Comparison of ENCODE assay signal across 8 mouse cellular contexts in genomic region chr17:31433978-31434797, GRCm38 (mm10). TPM values are rescaled to one million over a fixed set of nuclear protein-coding genes. Genes with fewer than 3 reads are reported as not detected.
DNase-seq lines count a peak whose midpoint lies in the region; ATAC-seq and TF ChIP-seq lines count a peak whose summit lies in the region.

No protein-coding gene starts in this region.

- no peak for DNase-seq in embryonic facial prominence, embryonic 11.5 days (ENCODE audit: low spot score)
- DNase-seq in kidney, postnatal 25 days: peak; percentile 38 to 65
- peak; percentile 25 for DNase-seq in midbrain, postnatal 0 days (ENCODE audit: low spot score)
- DNase-seq in spleen, adult 12 weeks (ENCODE audit: low spot score): no peak
- DNase-seq in spleen, postnatal 36 days (ENCODE audit: low spot score in 2 of 2): no peak
- no peak for DNase-seq in cerebellum, adult 11-12 months
- no peak for DNase-seq in urinary bladder, postnatal 4 days (ENCODE audit: low spot score in 2 of 2)

- no peaks in the 10 kb centered on the region for H3K4me1 ChIP-seq in embryonic facial prominence, embryonic 11.5 days (ENCODE audit: control insufficient read depth, insufficient read depth, low read length)
- peaks cover 6 to 9% of the 10 kb centered on the region in 2 experiments; a peak in 3 of 4 replicates for H3K4me1 ChIP-seq in heart, embryonic 14.5 days (ENCODE audit: control insufficient read depth in 2 of 2, insufficient read depth in 2 of 2, low read length in 2 of 2)
- H3K4me1 ChIP-seq in midbrain, postnatal 0 days (ENCODE audit: insufficient read depth, low read length): peaks cover 15% of the 10 kb centered on the region

- WGBS in embryonic facial prominence, embryonic 11.5 days: 13% methylated on average over 16 of the region's 16 CpGs
- WGBS in heart, embryonic 14.5 days: 14% methylated on average over 16 of the region's 16 CpGs
- 13% methylated on average over 16 of the region's 16 CpGs for WGBS in midbrain, postnatal 0 days

- no peak for TF ChIP-seq CTCF in midbrain, postnatal 0 days (IDR thresholded peaks at IDR 0.05)

- no peaks in the 10 kb centered on the region for H3K27me3 ChIP-seq in embryonic facial prominence, embryonic 11.5 days (ENCODE audit: control insufficient read depth, insufficient read depth, low read length)
- H3K27me3 ChIP-seq in heart, embryonic 14.5 days (ENCODE audit: control insufficient read depth, insufficient read depth, low read length): no peaks in the 10 kb centered on the region
- H3K27me3 ChIP-seq in midbrain, postnatal 0 days (ENCODE audit: insufficient read depth, low read length): no peaks in the 10 kb centered on the region

- H3K4me2 ChIP-seq in embryonic facial prominence, embryonic 11.5 days (ENCODE audit: low read depth, low read length): 0 out of 2 replicates have a peak overlapping the region, but pooled peaks have one; percentile 5
- peak overlapping the region; percentile 38 for H3K4me2 ChIP-seq in heart, embryonic 14.5 days (ENCODE audit: low read length)
- peak overlapping the region; percentile 28 for H3K4me2 ChIP-seq in midbrain, postnatal 0 days (ENCODE audit: low read depth, low read length, poor library complexity, severe bottlenecking)

- H3K4me3 ChIP-seq in embryonic facial prominence, embryonic 11.5 days (ENCODE audit: low read depth, low read length): no peak overlapping the region
- H3K4me3 ChIP-seq in heart, embryonic 14.5 days (ENCODE audit: control insufficient read depth in 1 of 2, insufficient read depth in 1 of 2, low read depth in 1 of 2, low read length in 2 of 2): 0 out of 4 replicates have a peak overlapping the region, but pooled peaks of 1 of the 2 experiments have one; percentile 14
- H3K4me3 ChIP-seq in midbrain, postnatal 0 days (ENCODE audit: low read depth, low read length): no peak overlapping the region

- H3K9ac ChIP-seq in embryonic facial prominence, embryonic 11.5 days (replicated peaks; ENCODE audit: low read length): no peak overlapping the region
- H3K9ac ChIP-seq in heart, embryonic 14.5 days (ENCODE audit: low read length): peak overlapping the region; percentile 43; the same call in 1 of the 2 replicates
- peak overlapping the region; percentile 37; the same call in 1 of the 2 replicates for H3K9ac ChIP-seq in midbrain, postnatal 0 days (replicated peaks; ENCODE audit: low read length, poor library complexity, severe bottlenecking)

- no peaks in the 10 kb centered on the region; the same call in 1 of the 2 replicates for H3K9me3 ChIP-seq in embryonic facial prominence, embryonic 11.5 days (replicated peaks; ENCODE audit: control insufficient read depth, low read length)
- H3K9me3 ChIP-seq in heart, embryonic 14.5 days (ENCODE audit: control insufficient read depth, low read length): peaks cover 5% of the 10 kb centered on the region
- no peaks in the 10 kb centered on the region for H3K9me3 ChIP-seq in midbrain, postnatal 0 days (ENCODE audit: low read length)

- no peaks in the 10 kb centered on the region for H3K36me3 ChIP-seq in embryonic facial prominence, embryonic 11.5 days (replicated peaks; ENCODE audit: control insufficient read depth, insufficient read depth, low read depth, low read length)
- no peaks in the 10 kb centered on the region for H3K36me3 ChIP-seq in heart, embryonic 14.5 days (ENCODE audit: control insufficient read depth, insufficient read depth, low read length)
- H3K36me3 ChIP-seq in midbrain, postnatal 0 days (ENCODE audit: insufficient read depth, low read length): peaks cover 10% of the 10 kb centered on the region; the same call in 1 of the 2 replicates

- no peak for ATAC-seq in embryonic facial prominence, embryonic 11.5 days (replicated peaks; ENCODE audit: insufficient number of reproducible peaks, low FRiP score, low TSS enrichment, low read depth)
- ATAC-seq in heart, embryonic 14.5 days (ENCODE audit: insufficient number of reproducible peaks, insufficient read depth, low FRiP score, low read depth): no peak
- ATAC-seq in midbrain, postnatal 0 days (ENCODE audit: low FRiP score): no peak

- no peak overlapping the region for H3K27ac ChIP-seq in embryonic facial prominence, embryonic 11.5 days (replicated peaks; ENCODE audit: low read depth, low read length)
- no peak overlapping the region for H3K27ac ChIP-seq in heart, embryonic 14.5 days (replicated peaks in 1 of 2; ENCODE audit: control insufficient read depth in 1 of 2, insufficient read depth in 1 of 2, low read depth in 2 of 2, low read length in 2 of 2)
- H3K27ac ChIP-seq in midbrain, postnatal 0 days (ENCODE audit: low read depth, low read length): peak overlapping the region; percentile 69; the same call in 1 of the 2 replicates

RNA-seq across cellular contexts. Expression of gene Pde9a, which starts 48.2 kb away (rescaled TPM):
- polyA plus RNA-seq in embryonic facial prominence, embryonic 11.5 days (2014; fragmentation: Nextera tagmentation; extraction: Ambion mirVana): 25.7 and 26.6 TPM in 2 replicates
- polyA plus RNA-seq in heart, embryonic 14.5 days (2014; fragmentation: Nextera tagmentation; extraction: Ambion mirVana): 6.6 and 9.1 TPM in 2 replicates
- total RNA-seq in midbrain, postnatal 0 days (2014; rRNA removed): 27.3 and 40.2 TPM in 2 replicates
- 32.2 and 36.4 TPM in 2 replicates for polyA plus RNA-seq in midbrain, postnatal 0 days (2015; fragmentation: Nextera tagmentation; extraction: Ambion mirVana)

Comparison
In these comparisons a context has a peak if more than half of its experiments do, and no peak if none do; other contexts are left out.
1. DNase-seq: peak in kidney, postnatal 25 days (2 of 2) and midbrain, postnatal 0 days (single experiment); none in embryonic facial prominence, embryonic 11.5 days (single experiment), spleen, adult 12 weeks (single experiment), spleen, postnatal 36 days (0 of 2), cerebellum, adult 11-12 months (single experiment) and urinary bladder, postnatal 4 days (0 of 2).
2. Peak in every context shown above with its lines, with median percentiles within 50 percentile points of each other: H3K4me2 ChIP-seq.